Mouse (Mus musculus): Measurements from ENCODE around the gene Mical3. TPM values are rescaled to one million over a fixed set of nuclear protein-coding genes. Genes with fewer than 3 reads are reported as not detected.

Gene Mical3
- polyA plus RNA-seq, 1 experiment from 2014 or later = 17.0 TPM

GRCm38 (mm10) chr6:120971797-120972590, 158.8 kb downstream of the Mical3 start:
- no peak overlapping the region for H3K9ac ChIP-seq (ENCODE audit: low read depth, low read length)
- peak; percentile 83; the same call in 1 of the 2 replicates for ATAC-seq (ENCODE audit: low read depth)

GRCm38 (mm10) chr6:120970939-120971796, 159.6 kb downstream of the Mical3 start:
- WGBS = 74% methylated on average over 8 of the region's 8 CpGs
- ATAC-seq (ENCODE audit: low read depth) = 0 out of 2 replicates have a peak, but pooled peaks have one; percentile 26

More at GRCm38 (mm10) chr6:120971797-120972590, 158.8 kb downstream of the Mical3 start:
- H3K27me3 ChIP-seq (replicated peaks; ENCODE audit: control insufficient read depth, insufficient read depth, low read length) = no peaks in the 10 kb centered on the region
- H3K9me3 ChIP-seq (ENCODE audit: control insufficient read depth, low read length) = no peaks in the 10 kb centered on the region
- no peak overlapping the region for H3K27ac ChIP-seq (replicated peaks; ENCODE audit: low read depth, low read length)
- no peak overlapping the region for H3K4me3 ChIP-seq (ENCODE audit: low read depth, low read length)
- H3K4me2 ChIP-seq (ENCODE audit: low read depth, low read length) = no peak overlapping the region
- 51% methylated on average over 14 of the region's 14 CpGs for WGBS
- peak; percentile 74 for DNase-seq (ENCODE audit: low spot score)
- H3K36me3 ChIP-seq (ENCODE audit: control insufficient read depth, insufficient read depth, low read length) = peaks cover 16% of the 10 kb centered on the region
- no peaks in the 10 kb centered on the region for H3K4me1 ChIP-seq (ENCODE audit: control insufficient read depth, insufficient read depth, low read length)

GRCm38 (mm10) chr6:120965814-120966213, 165.0 kb downstream of the Mical3 start:
- WGBS = 24% methylated on average over 13 of the region's 13 CpGs
- ATAC-seq (ENCODE audit: low read depth) (no peak), DNase-seq (ENCODE audit: low spot score) (peak; percentile 36)
- H3K4me1 ChIP-seq (ENCODE audit: control insufficient read depth, insufficient read depth, low read length) = no peaks in the 10 kb centered on the region
- H3K27ac ChIP-seq (replicated peaks; ENCODE audit: low read depth, low read length) = no peak overlapping the region
- H3K9ac ChIP-seq (ENCODE audit: low read depth, low read length) = no peak overlapping the region
- H3K4me3 ChIP-seq (ENCODE audit: low read depth, low read length) = no peak overlapping the region
- H3K4me2 ChIP-seq (ENCODE audit: low read depth, low read length) = no peak overlapping the region
- H3K27me3 ChIP-seq (replicated peaks; ENCODE audit: control insufficient read depth, insufficient read depth, low read length) = no peaks in the 10 kb centered on the region
- H3K36me3 ChIP-seq (ENCODE audit: control insufficient read depth, insufficient read depth, low read length) = peaks cover 8% of the 10 kb centered on the region
- no peaks in the 10 kb centered on the region for H3K9me3 ChIP-seq (ENCODE audit: control insufficient read depth, low read length)

More at GRCm38 (mm10) chr6:120970939-120971796, 159.6 kb downstream of the Mical3 start:
- Histone ChIP-seq H3K4me3 (ENCODE audit: low read depth, low read length) (no peak overlapping the region), H3K4me2 (ENCODE audit: low read depth, low read length) (no peak overlapping the region), H3K27ac (replicated peaks; ENCODE audit: low read depth, low read length) (no peak overlapping the region), H3K9me3 (ENCODE audit: control insufficient read depth, low read length) (no peaks in the 10 kb centered on the region), H3K27me3 (replicated peaks; ENCODE audit: control insufficient read depth, insufficient read depth, low read length) (no peaks in the 10 kb centered on the region), H3K4me1 (ENCODE audit: control insufficient read depth, insufficient read depth, low read length) (no peaks in the 10 kb centered on the region), H3K9ac (ENCODE audit: low read depth, low read length) (no peak overlapping the region), H3K36me3 (ENCODE audit: control insufficient read depth, insufficient read depth, low read length) (peaks cover 16% of the 10 kb centered on the region)
- no peak for DNase-seq (ENCODE audit: low spot score)

- H3K36me3 ChIP-seq (ENCODE audit: control insufficient read depth, insufficient read depth, low read length) = peaks cover 5% of the 10 kb centered on the region; the same call in 1 of the 2 replicates
- DNase-seq (ENCODE audit: low spot score) (no peak), ATAC-seq (ENCODE audit: low read depth) (no peak; the same call in 1 of the 2 replicates)
- no peak overlapping the region for H3K4me3 ChIP-seq (ENCODE audit: low read depth, low read length)
- H3K4me2 ChIP-seq (ENCODE audit: low read depth, low read length) = no peak overlapping the region
- no peak overlapping the region for H3K9ac ChIP-seq (ENCODE audit: low read depth, low read length)
- no peak overlapping the region for H3K27ac ChIP-seq (replicated peaks; ENCODE audit: low read depth, low read length)
- H3K4me1 ChIP-seq (ENCODE audit: control insufficient read depth, insufficient read depth, low read length) = no peaks in the 10 kb centered on the region
- H3K27me3 ChIP-seq (replicated peaks; ENCODE audit: control insufficient read depth, insufficient read depth, low read length) = no peaks in the 10 kb centered on the region
- WGBS = 83% methylated on average over 3 of the region's 3 CpGs
- H3K9me3 ChIP-seq (ENCODE audit: control insufficient read depth, low read length) = no peaks in the 10 kb centered on the region
Measured at GRCm38 (mm10) chr6:120964179-120964578, 166.6 kb downstream of the Mical3 start.

GRCm38 (mm10) chr6:120960338-120961030, 170.3 kb downstream of the Mical3 start:
- 77% methylated on average over 9 of the region's 9 CpGs for WGBS
- Histone ChIP-seq H3K4me3 (ENCODE audit: low read depth, low read length) (no peak overlapping the region), H3K27me3 (replicated peaks; ENCODE audit: control insufficient read depth, insufficient read depth, low read length) (no peaks in the 10 kb centered on the region), H3K36me3 (ENCODE audit: control insufficient read depth, insufficient read depth, low read length) (peaks cover 31% of the 10 kb centered on the region; the same call in 1 of the 2 replicates), H3K9me3 (ENCODE audit: control insufficient read depth, low read length) (no peaks in the 10 kb centered on the region), H3K9ac (ENCODE audit: low read depth, low read length) (no peak overlapping the region), H3K4me1 (ENCODE audit: control insufficient read depth, insufficient read depth, low read length) (no peaks in the 10 kb centered on the region), H3K27ac (replicated peaks; ENCODE audit: low read depth, low read length) (no peak overlapping the region), H3K4me2 (ENCODE audit: low read depth, low read length) (no peak overlapping the region)
- ATAC-seq (ENCODE audit: low read depth) (no peak), DNase-seq (ENCODE audit: low spot score) (no peak)

- Histone ChIP-seq H3K9ac (ENCODE audit: low read depth, low read length) (no peak overlapping the region), H3K4me3 (ENCODE audit: low read depth, low read length) (no peak overlapping the region), H3K4me2 (ENCODE audit: low read depth, low read length) (no peak overlapping the region), H3K27ac (replicated peaks; ENCODE audit: low read depth, low read length) (no peak overlapping the region), H3K36me3 (ENCODE audit: control insufficient read depth, insufficient read depth, low read length) (peaks cover 31% of the 10 kb centered on the region; the same call in 1 of the 2 replicates), H3K4me1 (ENCODE audit: control insufficient read depth, insufficient read depth, low read length) (no peaks in the 10 kb centered on the region), H3K27me3 (replicated peaks; ENCODE audit: control insufficient read depth, insufficient read depth, low read length) (no peaks in the 10 kb centered on the region), H3K9me3 (ENCODE audit: control insufficient read depth, low read length) (no peaks in the 10 kb centered on the region)
- DNase-seq (ENCODE audit: low spot score) (no peak), ATAC-seq (ENCODE audit: low read depth) (no peak)
- WGBS = 82% methylated on average over 4 of the region's 4 CpGs
Measured at GRCm38 (mm10) chr6:120957331-120957730, 173.5 kb downstream of the Mical3 start.

GRCm38 (mm10) chr6:120956259-120957161, 174.3 kb downstream of the Mical3 start:
- WGBS = 91% methylated on average over 11 of the region's 11 CpGs
- Histone ChIP-seq H3K36me3 (ENCODE audit: control insufficient read depth, insufficient read depth, low read length) (peaks cover 31% of the 10 kb centered on the region; the same call in 1 of the 2 replicates), H3K4me2 (ENCODE audit: low read depth, low read length) (no peak overlapping the region), H3K27ac (replicated peaks; ENCODE audit: low read depth, low read length) (no peak overlapping the region), H3K9ac (ENCODE audit: low read depth, low read length) (no peak overlapping the region; the same call in 1 of the 2 replicates), H3K4me3 (ENCODE audit: low read depth, low read length) (no peak overlapping the region), H3K4me1 (ENCODE audit: control insufficient read depth, insufficient read depth, low read length) (no peaks in the 10 kb centered on the region), H3K9me3 (ENCODE audit: control insufficient read depth, low read length) (no peaks in the 10 kb centered on the region), H3K27me3 (replicated peaks; ENCODE audit: control insufficient read depth, insufficient read depth, low read length) (no peaks in the 10 kb centered on the region)
- ATAC-seq (ENCODE audit: low read depth) (no peak), DNase-seq (ENCODE audit: low spot score) (no peak)

All from embryonic facial prominence, embryonic 14.5 days (tissue).